ENCODE assay signal across 8 mouse cellular contexts in genomic region chr4:101664160-101664750, GRCm38 (mm10). TPM values are rescaled to one million over a fixed set of nuclear protein-coding genes. Genes with fewer than 3 reads are reported as not detected.
DNase-seq lines count a peak whose midpoint lies in the region; ATAC-seq lines count a peak whose summit lies in the region.

No protein-coding gene starts in this region.

- no peak for ATAC-seq in intestine, embryonic 14.5 days (replicated peaks; ENCODE audit: low FRiP score, low TSS enrichment, low read depth)
- ATAC-seq in intestine, embryonic 16.5 days = no peak
- peak; percentile 72 for ATAC-seq in megakaryocyte-erythroid progenitor cell, adult 5-6 weeks (replicated peaks; ENCODE audit: low FRiP score, low TSS enrichment, poor library complexity, severe bottlenecking)

- H3K9ac ChIP-seq in intestine, embryonic 14.5 days (ENCODE audit: low read length) = no peak overlapping the region
- no peak overlapping the region for H3K9ac ChIP-seq in intestine, embryonic 16.5 days (ENCODE audit: low read depth, low read length)

- WGBS in intestine, embryonic 14.5 days = 70% methylated on average over 9 of the region's 9 CpGs
- WGBS in intestine, embryonic 16.5 days = 70% methylated on average over 9 of the region's 9 CpGs

- H3K27ac ChIP-seq in intestine, embryonic 14.5 days (ENCODE audit: low read depth) = no peak overlapping the region
- no peak overlapping the region for H3K27ac ChIP-seq in intestine, embryonic 16.5 days (ENCODE audit: low read length)

- H3K4me1 ChIP-seq in intestine, embryonic 14.5 days (replicated peaks; ENCODE audit: control insufficient read depth, insufficient read depth, low read length) = no peaks in the 10 kb centered on the region
- no peaks in the 10 kb centered on the region for H3K4me1 ChIP-seq in intestine, embryonic 16.5 days (ENCODE audit: control insufficient read depth, insufficient read depth, low read length)

- H3K27me3 ChIP-seq in intestine, embryonic 14.5 days (replicated peaks; ENCODE audit: control insufficient read depth, insufficient read depth, low read length) = no peaks in the 10 kb centered on the region
- no peaks in the 10 kb centered on the region for H3K27me3 ChIP-seq in intestine, embryonic 16.5 days (replicated peaks; ENCODE audit: control insufficient read depth, insufficient read depth, low read length)

- no peak overlapping the region for H3K4me2 ChIP-seq in intestine, embryonic 14.5 days (ENCODE audit: low read length)
- H3K4me2 ChIP-seq in intestine, embryonic 16.5 days (ENCODE audit: low read depth, low read length) = no peak overlapping the region

- peaks cover 26% of the 10 kb centered on the region for H3K36me3 ChIP-seq in intestine, embryonic 14.5 days (ENCODE audit: control insufficient read depth, insufficient read depth, low read length)
- peaks cover 12% of the 10 kb centered on the region for H3K36me3 ChIP-seq in intestine, embryonic 16.5 days (ENCODE audit: control insufficient read depth, insufficient read depth, low read length)

- H3K9me3 ChIP-seq in intestine, embryonic 14.5 days (ENCODE audit: control insufficient read depth, low read length) = no peaks in the 10 kb centered on the region
- H3K9me3 ChIP-seq in intestine, embryonic 16.5 days (ENCODE audit: control insufficient read depth, low read length) = no peaks in the 10 kb centered on the region; the same call in 1 of the 2 replicates

- no peak overlapping the region for H3K4me3 ChIP-seq in intestine, embryonic 14.5 days (ENCODE audit: low read depth, low read length)
- no peak overlapping the region for H3K4me3 ChIP-seq in intestine, embryonic 16.5 days (ENCODE audit: low read length)

- DNase-seq in intestine, embryonic 14.5 days (ENCODE audit: low spot score) = peak; percentile 64
- DNase-seq in 3T3-L1 (ENCODE audit: low read depth, low spot score) (peak; percentile 64), ES-CJ7 (ENCODE audit: low read depth, low spot score) (peak; percentile 48)
- DNase-seq in cerebellum, adult 11 months = peak; percentile 39
- peak; percentile 27 to 47 for DNase-seq in gastrocnemius, postnatal 4 days (ENCODE audit: low spot score in 2 of 2)
- DNase-seq in Muller cell, postnatal 12 days (ENCODE audit: inconsistent ontology term) = no peak

RNA-seq across cellular contexts. Expression of gene Leprot, which starts 16.7 kb away (rescaled TPM):
- 75.7 and 81.4 TPM in 2 replicates for polyA plus RNA-seq in intestine, embryonic 14.5 days (2014; fragmentation: Nextera tagmentation; extraction: Ambion mirVana)
- polyA plus RNA-seq in intestine, embryonic 16.5 days (2015; fragmentation: Nextera tagmentation; extraction: Ambion mirVana) = 116 and 118 TPM in 2 replicates
- 10 to 100 TPM; 42.6 to 44.9 TPM for total RNA-seq in gastrocnemius, postnatal 4 days (2021)
- 83.3 and 103 TPM in 2 replicates for total RNA-seq in megakaryocyte-erythroid progenitor cell, adult 5-6 weeks (2014; fragmentation: Nextera tagmentation)
- total RNA-seq in megakaryocyte-erythroid progenitor cell, adult 5-6 weeks (2017) = 116 and 138 TPM in 2 replicates

RNA-seq across cellular contexts. Expression of gene Lepr, which starts 52.9 kb away (rescaled TPM):
- 0.70 and 0.76 TPM in 2 replicates for polyA plus RNA-seq in intestine, embryonic 14.5 days (2014; fragmentation: Nextera tagmentation; extraction: Ambion mirVana)
- polyA plus RNA-seq in intestine, embryonic 16.5 days (2015; fragmentation: Nextera tagmentation; extraction: Ambion mirVana) = 1.1 and 1.2 TPM in 2 replicates
- total RNA-seq in gastrocnemius, postnatal 4 days (2021) = 1 to 10 TPM; 5.2 to 5.4 TPM
- not detected in 2 replicates for total RNA-seq in megakaryocyte-erythroid progenitor cell, adult 5-6 weeks (2014; fragmentation: Nextera tagmentation)
- 0.11 TPM in 1 of 2 replicates, not detected in the other for total RNA-seq in megakaryocyte-erythroid progenitor cell, adult 5-6 weeks (2017)

Comparison
In these comparisons a context has a peak if more than half of its experiments do, and no peak if none do; other contexts are left out.
1. RNA of gene Lepr, which starts 52.9 kb away (total RNA-seq): 5.2 to 5.4 TPM in gastrocnemius, postnatal 4 days; 0.11 TPM in megakaryocyte-erythroid progenitor cell, adult 5-6 weeks; every median in the first group is over 4 times any median in the second.